Mouse (Mus musculus): ENCODE measurements around the gene Il10.

- no peak for TF ChIP-seq EP300 (IDR thresholded peaks at IDR 0.05; ENCODE audit: low read depth)
- TF ChIP-seq CTCF (IDR thresholded peaks at IDR 0.05; ENCODE audit: low read depth): no peak
Observed at GRCm38 (mm10) chr1:131058431-131058830, 38.8 kb downstream of the Il10 start.
